Comparison of ENCODE assay signal across 10 mouse cellular contexts in genomic region chr10:125845014-125845514, GRCm38 (mm10).
A peak's percentile ranks its signal among the peaks of the same experiment; 100 is the strongest.
DNase-seq lines count a peak whose midpoint lies in the region; ATAC-seq and TF ChIP-seq lines count a peak whose summit lies in the region.
"Had no signal": no experiment of that assay in that cellular context is flagged by ENCODE, and none has a peak within 500 bp of the region (broad histone marks: within the 10 kb centered on the region; RNA-seq: fewer than 3 reads in every experiment).

No protein-coding gene starts in this region.

- DNase-seq in heart, postnatal 0 days (ENCODE audit: low spot score), result no peak
- no peak for DNase-seq in heart, postnatal 4 days
- DNase-seq in limb, embryonic 11.5 days (ENCODE audit: low spot score), result peak; percentile 57
- peak; percentile 54 for DNase-seq in retina, postnatal 1 day
- no peak for DNase-seq in thymus, postnatal 25 days
- DNase-seq in MN1 (ENCODE audit: low spot score), result no peak
- DNase-seq: lung, adult 2 months; thymus, adult 18-20 months had no signal

- TF ChIP-seq CTCF in heart, postnatal 0 days (IDR thresholded peaks at IDR 0.05; ENCODE audit: low read depth), result no peak

- no peaks in the 10 kb centered on the region for H3K4me1 ChIP-seq in heart, postnatal 0 days (ENCODE audit: control insufficient read depth, insufficient read depth)
- H3K4me1 ChIP-seq in forebrain, embryonic 12.5 days, result peaks cover 11% of the 10 kb centered on the region; the same call in 1 of the 2 replicates
- peaks cover 5% of the 10 kb centered on the region; the same call in 1 of the 2 replicates for H3K4me1 ChIP-seq in limb, embryonic 11.5 days (ENCODE audit: control insufficient read depth, insufficient read depth, low read length)

- no peaks in the 10 kb centered on the region for H3K36me3 ChIP-seq in heart, postnatal 0 days (replicated peaks; ENCODE audit: control insufficient read depth, insufficient read depth, low read length)
- H3K36me3 ChIP-seq in forebrain, embryonic 12.5 days (replicated peaks), result no peaks in the 10 kb centered on the region
- no peaks in the 10 kb centered on the region for H3K36me3 ChIP-seq in limb, embryonic 11.5 days (ENCODE audit: control insufficient read depth, insufficient read depth, low read length)

- no peak overlapping the region for H3K9ac ChIP-seq in heart, postnatal 0 days (replicated peaks; ENCODE audit: low read depth, low read length)
- no peak overlapping the region for H3K9ac ChIP-seq in forebrain, embryonic 12.5 days
- H3K9ac ChIP-seq in limb, embryonic 11.5 days (ENCODE audit: low read length), result peak overlapping the region; percentile 30; the same call in 1 of the 2 replicates

- TF ChIP-seq EP300 in heart, postnatal 0 days (IDR thresholded peaks at IDR 0.05; ENCODE audit: low read depth), result no peak

- H3K9me3 ChIP-seq in heart, postnatal 0 days (replicated peaks; ENCODE audit: control insufficient read depth, low read length), result no peaks in the 10 kb centered on the region
- no peaks in the 10 kb centered on the region for H3K9me3 ChIP-seq in forebrain, embryonic 12.5 days
- no peaks in the 10 kb centered on the region for H3K9me3 ChIP-seq in limb, embryonic 11.5 days (ENCODE audit: control insufficient read depth, low read length)

- 0 out of 2 replicates have a peak overlapping the region, but pooled peaks have one; percentile 6 for H3K4me3 ChIP-seq in heart, postnatal 0 days (ENCODE audit: low read depth, low read length)
- H3K4me3 ChIP-seq in forebrain, embryonic 12.5 days (replicated peaks), result peak overlapping the region; percentile 16; the same call in 1 of the 2 replicates
- no peak overlapping the region for H3K4me3 ChIP-seq in limb, embryonic 11.5 days (ENCODE audit: low read depth, low read length)

- 9% methylated on average over 19 of the region's 19 CpGs for WGBS in heart, postnatal 0 days
- 17% methylated on average over 19 of the region's 19 CpGs for WGBS in forebrain, embryonic 12.5 days
- WGBS in limb, embryonic 11.5 days, result 6% methylated on average over 19 of the region's 19 CpGs

- H3K27ac ChIP-seq in heart, postnatal 0 days (ENCODE audit: low read depth), result no peak overlapping the region
- no peak overlapping the region for H3K27ac ChIP-seq in forebrain, embryonic 12.5 days
- H3K27ac ChIP-seq in limb, embryonic 11.5 days (replicated peaks; ENCODE audit: low read depth, low read length), result 0 out of 2 replicates have a peak overlapping the region, but pooled peaks have one; percentile 21

- H3K4me2 ChIP-seq in heart, postnatal 0 days (ENCODE audit: low read depth, low read length), result peak overlapping the region; percentile 27
- H3K4me2 ChIP-seq in forebrain, embryonic 12.5 days, result peak overlapping the region; percentile 40
- H3K4me2 ChIP-seq in limb, embryonic 11.5 days (ENCODE audit: low read depth, severe bottlenecking), result peak overlapping the region; percentile 42; the same call in 1 of the 2 replicates

- peaks cover 8% of the 10 kb centered on the region; the same call in 1 of the 2 replicates for H3K27me3 ChIP-seq in heart, postnatal 0 days (ENCODE audit: control insufficient read depth, insufficient read depth, low read length)
- H3K27me3 ChIP-seq in forebrain, embryonic 12.5 days, result peaks cover 27% of the 10 kb centered on the region
- H3K27me3 ChIP-seq in limb, embryonic 11.5 days (ENCODE audit: control insufficient read depth, insufficient read depth, low read length), result no peaks in the 10 kb centered on the region

- no peak for ATAC-seq in heart, postnatal 0 days (ENCODE audit: insufficient read depth, low read depth)
- no peak for ATAC-seq in forebrain, embryonic 12.5 days (ENCODE audit: low FRiP score)
- peak; percentile 67; the same call in 1 of the 2 replicates for ATAC-seq in limb, embryonic 11.5 days (ENCODE audit: insufficient number of reproducible peaks, low FRiP score, low TSS enrichment, low read depth)
- no peak for ATAC-seq in CD4-positive, CD25-positive, alpha-beta regulatory T cell, adult 4 months

Comparison
In these comparisons a context has a peak if more than half of its experiments do, and no peak if none do; other contexts are left out.
1. DNase-seq: peak in limb, embryonic 11.5 days (single experiment) and retina, postnatal 1 day (single experiment); none in heart, postnatal 0 days (single experiment), heart, postnatal 4 days (single experiment), thymus, postnatal 25 days (single experiment) and MN1 (single experiment).
2. Peak in every context shown above with its lines, with median percentiles within 50 percentile points of each other: H3K4me2 ChIP-seq.